Mouse (Mus musculus) natural killer cell, adult 2 months (primary cell): ENCODE measurements around the gene Adamtsl2.

Experiments used
- DNase-seq, 2 experiments: peaks; one replicate each; pipeline ENCODE4 v3.0.0; 2022; ENCODE audit warnings: low spot score in 2 of 2

The Adamtsl2 gene

GRCm38 (mm10) chr2:27075485-27075884 is 3.7 kb upstream of the Adamtsl2 start:
- DNase-seq: peak; percentile 24 to 46

- DNase-seq: peak; percentile 26 to 33
Observed at GRCm38 (mm10) chr2:27077655-27078244, 1.4 kb upstream of the Adamtsl2 start.

GRCm38 (mm10) chr2:27078312-27078711 is 867 bp upstream of the Adamtsl2 start:
- peak; percentile 31 to 46 for DNase-seq

DNA sequence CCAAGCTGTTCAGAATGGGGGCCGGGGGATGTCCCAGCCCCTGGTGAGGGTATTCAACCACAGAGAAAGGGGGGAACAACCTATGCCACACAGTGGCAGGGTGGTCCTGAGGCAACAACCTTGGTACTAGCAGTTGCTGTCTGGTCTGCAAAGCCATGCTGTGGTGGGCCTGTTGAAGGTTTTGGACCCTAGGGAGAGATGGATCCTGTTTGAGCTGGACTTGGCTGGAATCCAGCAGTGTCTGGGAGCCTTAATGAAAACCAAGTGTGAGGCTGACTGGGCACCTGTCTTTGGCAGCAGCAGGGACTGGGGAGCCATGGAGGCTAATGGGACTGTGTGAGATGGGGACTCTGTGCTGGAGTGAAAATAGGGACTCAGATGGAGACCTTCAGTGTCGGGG is 470 bp downstream of the Adamtsl2 start:
- DNase-seq: no peak

- DNase-seq: no peak
Observed at GRCm38 (mm10) chr2:27083761-27084475, 4.7 kb downstream of the Adamtsl2 start.

GRCm38 (mm10) chr2:27084963-27085362 is 5.8 kb downstream of the Adamtsl2 start:
- no peak for DNase-seq

GRCm38 (mm10) chr2:27085801-27086200 is 6.6 kb downstream of the Adamtsl2 start:
- DNase-seq: no peak

GRCm38 (mm10) chr2:27086483-27087010 is 7.4 kb downstream of the Adamtsl2 start:
- DNase-seq: no peak

- DNase-seq: no peak
Observed at GRCm38 (mm10) chr2:27087581-27087980, 8.4 kb downstream of the Adamtsl2 start.

DNA sequence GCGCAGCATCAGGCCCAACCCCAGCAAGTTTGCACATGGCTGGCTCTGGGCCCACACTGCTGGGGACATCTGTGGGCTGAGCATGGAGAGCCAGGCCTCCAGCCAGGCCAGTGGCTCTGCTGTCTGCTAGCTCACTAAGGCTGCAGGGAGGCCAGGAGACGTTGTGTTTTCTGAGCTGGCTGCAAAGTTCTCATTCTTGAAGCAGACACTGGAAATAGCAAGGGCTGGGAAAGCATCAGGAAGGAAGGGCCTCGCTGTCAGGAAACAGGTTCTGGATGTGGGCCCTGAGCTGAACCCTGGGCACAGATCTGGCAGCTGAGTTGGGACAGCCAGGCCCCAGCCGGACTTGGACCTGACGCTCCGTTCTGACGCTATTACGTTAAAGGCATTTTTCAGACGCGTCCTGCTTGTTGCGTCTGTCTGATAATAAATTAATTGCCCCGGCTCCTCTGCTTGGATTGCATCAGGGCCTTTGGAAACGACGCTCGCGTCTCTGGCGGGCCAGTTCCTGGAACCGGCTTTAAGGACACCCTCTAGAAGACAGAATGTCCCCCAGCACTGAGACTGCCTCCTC is 9.0 kb downstream of the Adamtsl2 start:
- no peak for DNase-seq

DNA sequence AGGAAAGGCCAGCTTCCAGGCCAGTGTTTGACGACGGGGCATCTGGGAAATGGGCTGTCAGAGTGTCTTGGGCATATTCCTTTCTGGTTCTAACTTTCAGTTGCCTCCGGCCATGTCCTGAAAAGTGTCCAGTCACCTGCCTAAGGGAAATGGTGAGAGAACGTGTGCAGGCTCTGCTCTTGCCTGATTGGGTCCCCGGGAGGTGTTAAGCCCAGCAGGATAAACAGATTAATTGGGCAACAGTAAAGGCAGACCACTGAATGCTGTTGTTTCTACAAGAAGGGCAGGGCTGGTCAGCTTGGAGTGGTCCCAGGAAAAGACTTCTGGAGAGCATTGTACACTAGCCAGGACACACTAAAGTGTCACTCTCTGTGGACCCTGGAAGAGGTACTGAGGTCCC is 9.5 kb downstream of the Adamtsl2 start:
- no peak for DNase-seq

GRCm38 (mm10) chr2:27089238-27089637 is 10.1 kb downstream of the Adamtsl2 start:
- DNase-seq: no peak

DNA sequence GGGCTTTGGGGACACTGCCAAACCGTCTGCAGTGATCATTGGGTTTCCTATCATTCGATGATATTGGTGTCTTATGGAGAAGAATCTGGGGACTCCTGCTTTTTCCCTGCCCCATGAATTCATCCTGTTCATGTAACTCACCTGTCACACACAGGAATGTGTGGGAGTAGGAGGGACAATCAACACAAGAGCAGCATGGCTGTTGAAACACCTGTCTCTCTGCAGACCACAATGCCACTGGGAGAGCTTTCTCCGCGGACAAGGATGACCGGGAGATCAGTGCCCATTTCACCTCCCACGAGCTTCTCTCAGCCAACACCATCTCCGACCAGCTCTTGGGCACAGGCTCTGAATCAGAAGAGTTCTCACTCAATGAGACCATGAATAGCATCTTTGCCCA is 16.0 kb downstream of the Adamtsl2 start:
- no peak for DNase-seq

- DNase-seq: no peak
Observed at GRCm38 (mm10) chr2:27096341-27096981, 17.3 kb downstream of the Adamtsl2 start.

DNA sequence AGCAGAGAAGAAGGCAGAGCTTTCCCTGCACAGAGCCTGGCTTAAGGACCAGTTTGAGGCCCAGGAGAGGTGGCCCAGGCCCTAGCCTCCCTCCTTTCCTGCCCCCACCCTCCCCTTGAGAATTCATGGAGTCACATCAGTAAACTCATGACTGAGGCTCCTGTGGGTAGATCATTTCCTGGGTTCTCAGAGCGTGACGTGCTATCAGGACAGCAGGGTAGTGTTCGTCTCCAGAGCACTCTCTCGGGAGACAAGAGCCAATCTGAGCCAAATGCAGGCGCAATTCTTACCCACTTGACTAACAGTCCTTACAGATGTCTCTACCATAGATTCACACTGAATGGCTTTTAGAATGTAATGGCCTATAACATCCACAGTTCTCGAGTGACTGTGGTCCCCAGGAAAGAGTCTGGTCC is 18.1 kb downstream of the Adamtsl2 start:
- DNase-seq: peak in 1 of 2 experiments; percentile 22

GRCm38 (mm10) chr2:27097776-27098175 is 18.6 kb downstream of the Adamtsl2 start:
- DNase-seq: peak; percentile 21 to 24

DNA sequence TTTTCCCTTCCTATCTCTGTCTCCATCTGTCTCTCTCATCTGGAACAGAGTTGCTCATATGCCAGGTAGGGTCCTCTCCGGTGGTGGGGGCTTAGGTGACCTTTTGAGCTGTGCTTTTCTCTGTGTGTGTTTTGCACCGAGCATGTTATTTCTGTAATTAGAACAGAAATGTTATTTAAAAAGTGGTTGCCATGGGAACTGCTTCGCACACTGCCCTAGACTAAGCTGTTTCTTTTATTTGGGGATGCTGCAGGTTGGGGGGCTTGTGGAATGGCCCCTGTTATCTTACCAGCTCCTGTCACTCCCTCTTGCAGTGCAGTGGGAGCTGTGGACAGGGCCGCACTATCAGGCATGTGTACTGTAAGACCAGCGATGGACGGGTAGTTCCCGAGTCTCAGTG is 24.4 kb downstream of the Adamtsl2 start:
- DNase-seq: no peak

- no peak for DNase-seq
Observed at GRCm38 (mm10) chr2:27106816-27107215, 27.6 kb downstream of the Adamtsl2 start.

DNA sequence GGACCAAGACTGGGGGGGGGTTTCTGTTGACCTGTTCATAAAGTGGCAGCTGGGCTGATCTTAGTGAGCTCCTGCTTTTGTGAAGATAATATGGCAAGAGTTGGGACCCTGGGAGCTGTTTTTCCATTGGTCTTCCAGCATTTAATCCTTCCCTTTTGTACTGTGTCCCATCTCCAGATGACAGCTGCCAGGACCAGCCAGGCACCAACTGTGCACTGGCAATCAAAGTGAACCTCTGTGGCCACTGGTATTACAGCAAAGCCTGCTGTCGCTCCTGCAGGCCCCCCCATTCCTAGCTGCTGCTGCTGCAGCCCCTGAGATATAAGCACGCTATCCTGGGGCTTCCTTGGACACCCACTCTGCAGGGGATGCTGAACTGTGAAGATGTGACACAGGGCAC is 29.0 kb downstream of the Adamtsl2 start:
- no peak for DNase-seq

DNA sequence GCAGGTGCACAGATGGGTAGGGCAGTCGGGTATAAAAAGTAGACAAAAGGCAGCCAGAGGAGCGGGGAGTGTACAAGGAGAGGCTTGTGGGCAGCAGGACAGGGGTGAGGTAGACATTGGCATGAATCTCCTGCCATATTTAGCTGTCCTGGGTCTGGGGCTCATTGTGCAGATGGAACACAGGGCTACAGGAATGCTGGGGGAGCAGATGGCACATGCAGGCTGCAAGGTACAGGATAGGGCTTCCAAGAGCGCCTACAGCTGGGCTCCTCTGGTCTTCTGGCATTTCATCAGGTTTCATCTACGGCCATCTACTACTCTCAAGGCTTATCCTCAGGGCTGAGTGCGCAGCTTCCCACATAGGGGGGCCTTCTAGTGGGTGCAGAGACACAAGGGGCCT is 29.9 kb downstream of the Adamtsl2 start:
- no peak for DNase-seq

GRCm38 (mm10) chr2:27112585-27112984 is 33.4 kb downstream of the Adamtsl2 start:
- no peak for DNase-seq

GRCm38 (mm10) chr2:27114169-27114568 is 35.0 kb downstream of the Adamtsl2 start:
- DNase-seq: no peak
